Mouse (Mus musculus) kidney, adult 2 months (tissue): ENCODE results near the gene Pdpk1. TPM values are rescaled to one million over a fixed set of nuclear protein-coding genes. Genes with fewer than 3 reads are reported as not detected.
A peak's percentile ranks its signal among the peaks of the same experiment; 100 is the strongest.

Experiments used
- DNase-seq: peaks from one replicate; pipeline ENCODE4 v3.0.0; 2021
- H3K27ac ChIP-seq: fragments of 200-500 bp; 2 replicates; pipeline ENCODE4 v1.5.1; 2012; ENCODE audit warnings: low read depth, low read length, control low read depth, inconsistent platforms; ENCODE audit not compliant: insufficient read depth
- H3K27me3 ChIP-seq: fragments of 200-500 bp; replicated peaks from 2 replicates; pipeline ENCODE4 v1.6.1; 2012; ENCODE audit warnings: mild to moderate bottlenecking, moderate library complexity, low read length, inconsistent platforms; ENCODE audit not compliant: control insufficient read depth, insufficient read depth
- H3K36me3 ChIP-seq: fragments of 200-500 bp; 2 replicates; pipeline ENCODE4 v1.6.1; 2012; ENCODE audit warnings: mild to moderate bottlenecking, moderate library complexity, low read length, inconsistent platforms; ENCODE audit not compliant: control insufficient read depth, insufficient read depth
- H3K4me1 ChIP-seq: fragments of 200-500 bp; 2 replicates; pipeline ENCODE4 v1.6.1; 2011; ENCODE audit warnings: low read length; ENCODE audit not compliant: control insufficient read depth, insufficient read depth
- H3K4me3 ChIP-seq: fragments of 200-500 bp; 2 replicates; pipeline ENCODE4 v1.5.1; 2011; ENCODE audit warnings: mild to moderate bottlenecking, low read depth, low read length, control low read depth; ENCODE audit not compliant: insufficient read depth
- CTCF ChIP-seq: fragments of 200-500 bp; conservative IDR thresholded peaks from 2 replicates; pipeline ENCODE4 v1.5.1; 2011; ENCODE audit warnings: low read depth, mild to moderate bottlenecking, control low read depth, low read length, moderate library complexity, mixed read lengths; ENCODE audit not compliant: insufficient read depth, insufficient read length
- POLR2A ChIP-seq: fragments of 200-500 bp; IDR thresholded peaks from one replicate; pipeline ENCODE4 v1.6.1; 2011; ENCODE audit warnings: low read depth, low read length, control low read depth
- WGBS: fragments of 180-500 bp; shearing (Covaris S2); methylation state at CpG from one replicate; pipeline ENCODE4 v1.1.7; 2018; 5-methylcytosine and 5-hydroxymethylcytosine counted together
- polyA plus RNA-seq: library from polyadenylated mRNA; depleted of rRNA; stranded (reverse); fragments of >200 nt; gene quantifications from 2 replicates; pipeline ENCODE4 v1.2.3, GENCODE M21; 2012

The Pdpk1 gene
- polyA plus RNA-seq, 1 experiment: 17.1 TPM

GRCm38 (mm10) chr17:24077101-24077500, 73.6 kb downstream of the Pdpk1 start:
- no peaks in the 10 kb centered on the region for H3K36me3 ChIP-seq
- H3K27me3 ChIP-seq: no peaks in the 10 kb centered on the region
- DNase-seq: no peak
- no peak overlapping the region for H3K4me3 ChIP-seq
- peaks cover 1% of the 10 kb centered on the region for H3K4me1 ChIP-seq
- H3K27ac ChIP-seq: no peak overlapping the region
- WGBS: 93% methylated on average over 2 of the region's 2 CpGs
- TF ChIP-seq CTCF: no peak
- TF ChIP-seq POLR2A: no peak

DNA sequence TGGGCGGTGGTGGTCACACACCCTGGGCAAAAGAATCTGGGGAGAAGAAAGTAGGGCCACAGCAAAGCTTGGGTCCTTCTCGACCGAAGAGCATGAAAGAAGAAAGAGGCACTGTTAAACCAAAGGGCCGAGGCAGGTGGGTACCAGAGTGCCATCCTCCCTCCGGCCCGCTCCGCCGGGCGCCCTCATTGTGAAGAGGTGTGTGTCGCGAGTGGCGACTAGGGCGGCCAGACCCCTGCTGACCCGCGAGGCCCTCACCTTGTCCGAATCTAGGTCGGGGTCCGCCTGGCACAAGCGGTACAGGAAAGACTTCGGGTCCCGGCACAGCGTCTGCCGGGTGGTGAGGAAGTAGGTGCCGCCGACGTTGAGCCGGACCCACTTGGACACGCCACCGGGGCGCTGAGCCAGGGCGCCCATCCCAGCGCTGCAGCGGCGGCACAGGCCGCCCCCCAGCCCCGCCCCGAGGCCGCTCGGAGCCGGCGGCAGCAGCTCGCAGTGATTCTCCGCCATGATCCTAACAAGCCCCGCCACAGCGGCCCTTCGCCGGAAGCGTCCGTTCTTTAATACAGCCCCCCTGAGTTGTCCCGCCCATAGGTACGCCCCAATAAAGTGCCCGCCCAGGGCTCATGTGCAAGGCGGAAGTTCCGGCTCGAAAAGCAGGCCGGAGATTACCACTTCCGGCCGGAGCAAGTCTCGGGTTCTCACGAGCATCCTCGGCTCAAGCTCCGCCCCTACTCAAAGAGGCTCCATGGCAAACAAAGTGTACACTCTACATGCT, 77.6 kb downstream of the Pdpk1 start, which contains the start of gene Kctd5:
TSS of gene Kctd5 (minus strand) at position 567 of the 778 bp plus-strand sequence.
- DNase-seq: peak; percentile 96
- under 1% methylated on average over 58 of the region's 62 CpGs for WGBS
- Histone ChIP-seq H3K4me3 (peak within 1 kb of the TSS; percentile 98), H3K36me3 (no peaks in the 10 kb centered on the region), H3K27ac (peak within 1 kb of the TSS; percentile 56), H3K4me1 (peaks cover 4% of the 10 kb centered on the region), H3K27me3 (no peaks in the 10 kb centered on the region)
- TF ChIP-seq POLR2A (peak; percentile 64), CTCF (no peak)

GRCm38 (mm10) chr17:24069531-24069930, 81.2 kb downstream of the Pdpk1 start:
- Histone ChIP-seq H3K4me1 (peaks cover 4% of the 10 kb centered on the region), H3K27ac (no peak overlapping the region), H3K36me3 (no peaks in the 10 kb centered on the region), H3K4me3 (no peak overlapping the region), H3K27me3 (no peaks in the 10 kb centered on the region)
- no peak for DNase-seq
- no peak for TF ChIP-seq CTCF
- no peak for TF ChIP-seq POLR2A
- 78% methylated on average over 3 of the region's 3 CpGs for WGBS

DNA sequence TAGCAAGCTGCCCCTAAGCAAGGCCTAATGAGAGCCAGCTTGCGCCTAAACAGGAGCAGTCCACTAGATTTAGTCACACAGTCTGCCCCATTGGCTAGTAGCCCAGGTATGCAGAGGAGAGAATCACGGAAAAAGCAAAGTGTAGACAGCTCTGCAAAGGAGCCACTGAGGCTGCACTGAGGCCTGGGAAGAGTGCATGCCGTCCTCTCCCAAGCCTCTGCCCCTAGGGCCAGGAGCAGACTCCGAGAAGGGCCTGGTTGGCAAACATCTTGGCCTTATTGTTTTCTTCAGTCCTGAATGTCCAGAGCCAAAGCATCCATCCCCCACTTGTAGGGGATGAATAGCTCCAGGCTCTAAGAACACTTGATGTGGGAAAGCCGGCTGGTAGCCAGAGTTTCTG, 82.5 kb downstream of the Pdpk1 start:
- TF ChIP-seq POLR2A (no peak), CTCF (no peak)
- 68% methylated on average over 5 of the region's 5 CpGs for WGBS
- H3K27ac ChIP-seq: no peak overlapping the region
- no peak overlapping the region for H3K4me3 ChIP-seq
- DNase-seq: peak; percentile 13
- H3K4me1 ChIP-seq: peaks cover 4% of the 10 kb centered on the region
- H3K36me3 ChIP-seq: no peaks in the 10 kb centered on the region
- no peaks in the 10 kb centered on the region for H3K27me3 ChIP-seq

GRCm38 (mm10) chr17:24062459-24063155, 88.1 kb downstream of the Pdpk1 start:
- no peak for DNase-seq
- Histone ChIP-seq H3K36me3 (no peaks in the 10 kb centered on the region), H3K27ac (no peak overlapping the region), H3K27me3 (no peaks in the 10 kb centered on the region), H3K4me3 (no peak overlapping the region), H3K4me1 (no peaks in the 10 kb centered on the region)
- 80% methylated on average over 4 of the region's 4 CpGs for WGBS
- TF ChIP-seq POLR2A: no peak
- no peak for TF ChIP-seq CTCF

DNA sequence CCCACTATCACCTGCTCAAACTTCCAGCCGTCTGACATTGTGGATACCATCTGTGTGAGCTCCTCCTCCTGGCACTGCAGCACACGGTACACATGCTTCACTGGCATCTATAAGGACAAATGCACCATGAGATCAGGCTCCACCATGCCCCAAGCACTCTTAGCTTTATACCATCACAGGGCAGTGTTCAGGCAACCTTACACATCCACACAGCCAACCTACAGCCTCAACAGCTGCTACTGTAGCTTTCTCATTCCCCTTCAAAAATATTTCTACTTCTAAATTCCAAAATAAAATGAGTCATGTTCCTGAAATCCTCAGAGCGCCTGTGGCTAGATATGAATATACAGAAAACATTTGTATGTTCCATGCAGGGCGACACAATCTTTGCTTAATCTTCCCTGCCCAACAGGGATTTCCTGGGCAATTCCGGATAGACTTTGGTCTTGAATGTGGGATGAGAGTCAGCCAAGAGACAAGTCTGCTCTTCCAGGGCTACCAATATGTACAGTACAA, 92.9 kb downstream of the Pdpk1 start:
- Histone ChIP-seq H3K4me3 (no peak overlapping the region), H3K36me3 (no peaks in the 10 kb centered on the region), H3K27ac (no peak overlapping the region), H3K4me1 (no peaks in the 10 kb centered on the region), H3K27me3 (no peaks in the 10 kb centered on the region)
- TF ChIP-seq CTCF (no peak), POLR2A (no peak)
- 87% methylated on average over 5 of the region's 5 CpGs for WGBS
- DNase-seq: no peak
